Mouse (Mus musculus) C2C12 (cell line): ENCODE data around the gene Sdccag8. TPM values are rescaled to one million over a fixed set of nuclear protein-coding genes. Genes with fewer than 3 reads are reported as not detected.

Experiments used
- H3K27me3 ChIP-seq: one replicate; pipeline ENCODE4 v1.6.1; 2011; ENCODE audit not compliant: control insufficient read depth, insufficient read depth, insufficient read length
- H3K36me3 ChIP-seq: one replicate; pipeline ENCODE4 v1.6.1; 2011; ENCODE audit not compliant: control insufficient read depth, insufficient read depth
- H3K4me3 ChIP-seq: one replicate; pipeline ENCODE4 v1.5.1; 2011; ENCODE audit warnings: mild to moderate bottlenecking, control low read depth; ENCODE audit not compliant: poor library complexity, insufficient read depth, severe bottlenecking
- H3K79me2 ChIP-seq: one replicate; pipeline ENCODE4 v1.6.1; 2011; ENCODE audit not compliant: control insufficient read depth, insufficient read depth
- H3K79me3 ChIP-seq: one replicate; pipeline ENCODE4 v1.6.1; 2011; ENCODE audit warnings: low read depth, control low read depth
- H3ac ChIP-seq: one replicate; pipeline ENCODE3; 2011; ENCODE audit warnings: low read depth; ENCODE audit not compliant: control insufficient read depth, insufficient read length
- CEBPB ChIP-seq: IDR thresholded peaks from one replicate; pipeline ENCODE4 v1.6.1; 2011; ENCODE audit warnings: low read depth, mild to moderate bottlenecking, control low read depth, moderate library complexity
- CTCF ChIP-seq: IDR thresholded peaks from one replicate; pipeline ENCODE4 v1.5.1; 2011; ENCODE audit not compliant: control insufficient read depth, insufficient read depth, insufficient read length
- FOSL1 ChIP-seq: IDR thresholded peaks from one replicate; pipeline ENCODE4 v1.8.0; 2011; ENCODE audit warnings: mild to moderate bottlenecking, low read length; ENCODE audit not compliant: poor library complexity, insufficient read depth, severe bottlenecking
- MAX ChIP-seq: IDR thresholded peaks from one replicate; pipeline ENCODE4 v1.6.1; 2011; ENCODE audit warnings: mild to moderate bottlenecking, control low read depth
- MYOD1 ChIP-seq: IDR thresholded peaks from one replicate; pipeline ENCODE4 v1.6.1; 2011; ENCODE audit warnings: low read depth; ENCODE audit not compliant: control insufficient read depth, insufficient read length
- MYOG ChIP-seq: IDR thresholded peaks from one replicate; pipeline ENCODE4 v1.6.1; 2011; ENCODE audit not compliant: control insufficient read depth, insufficient read length; ENCODE audit errors: extremely low read depth
- USF1 ChIP-seq: IDR thresholded peaks from one replicate; pipeline ENCODE4 v1.6.1; 2011; ENCODE audit warnings: low read depth, mild to moderate bottlenecking, control low read depth, moderate library complexity
- polyA plus RNA-seq: library from polyadenylated mRNA; unstranded; fragments of >200 nt; fragmentation: generic; extraction: Trizol; gene quantifications from one replicate; pipeline ENCODE4 v1.2.1, GENCODE M21; 2012; ENCODE audit warnings: missing spikeins

Sdccag8 gene
- polyA plus RNA-seq, 1 experiment = 5.8 TPM

DNA sequence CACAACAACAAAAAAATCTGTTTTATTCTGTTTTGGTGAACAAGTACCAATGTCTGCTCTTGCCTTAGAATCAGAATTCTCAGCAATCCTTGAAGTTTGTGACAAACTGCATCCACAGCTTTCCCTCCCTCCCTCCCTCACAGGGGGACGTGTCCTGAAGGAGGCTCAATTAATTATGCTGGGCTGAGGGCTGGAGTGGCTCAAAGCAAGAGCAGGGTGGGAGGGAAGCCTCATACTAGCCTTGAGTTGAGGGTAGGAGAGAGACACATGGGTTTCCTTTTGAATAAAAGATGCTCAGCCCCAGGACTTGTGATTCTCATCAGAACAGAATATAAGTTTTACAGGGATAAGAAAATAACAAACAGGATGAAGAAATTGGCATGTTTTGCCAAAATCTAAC is 217.8 kb downstream of the Sdccag8 start:
- no peaks in the 10 kb centered on the region for H3K79me3 ChIP-seq
- no peak overlapping the region for H3ac ChIP-seq
- H3K4me3 ChIP-seq = no peak overlapping the region
- no peaks in the 10 kb centered on the region for H3K27me3 ChIP-seq
- peaks cover 6% of the 10 kb centered on the region for H3K36me3 ChIP-seq
- H3K79me2 ChIP-seq = no peaks in the 10 kb centered on the region
- no peak for TF ChIP-seq FOSL1
- no peak for TF ChIP-seq MYOD1
- no peak for TF ChIP-seq CTCF
- no peak for TF ChIP-seq MAX
- TF ChIP-seq USF1 = no peak
- TF ChIP-seq CEBPB = no peak
- TF ChIP-seq MYOG = no peak

DNA sequence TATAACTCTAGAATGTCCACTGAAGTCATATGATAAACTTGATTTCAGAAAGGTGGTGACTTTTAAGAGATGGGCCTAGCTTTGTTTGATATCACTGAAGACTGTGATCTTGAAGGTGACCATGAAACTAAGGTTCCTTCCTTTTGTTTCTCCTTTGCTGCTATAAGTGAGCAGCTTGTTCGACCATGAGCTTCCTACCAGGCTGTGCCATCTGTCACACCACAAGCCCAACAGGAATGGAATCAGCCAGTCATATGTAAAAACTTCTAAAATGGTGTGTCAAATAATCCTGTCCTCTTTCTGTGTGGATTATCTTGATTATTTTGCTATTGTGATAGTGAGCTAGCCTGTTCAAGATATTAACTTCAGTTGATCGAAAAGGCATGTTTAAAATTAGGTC is 221.0 kb downstream of the Sdccag8 start:
- H3K79me2 ChIP-seq = no peaks in the 10 kb centered on the region
- no peak overlapping the region for H3K4me3 ChIP-seq
- no peaks in the 10 kb centered on the region for H3K27me3 ChIP-seq
- TF ChIP-seq MYOG (no peak), CTCF (no peak), FOSL1 (no peak), USF1 (no peak), MAX (no peak), MYOD1 (no peak), CEBPB (no peak)
- no peaks in the 10 kb centered on the region for H3K36me3 ChIP-seq
- H3K79me3 ChIP-seq = no peaks in the 10 kb centered on the region
- H3ac ChIP-seq = no peak overlapping the region

DNA sequence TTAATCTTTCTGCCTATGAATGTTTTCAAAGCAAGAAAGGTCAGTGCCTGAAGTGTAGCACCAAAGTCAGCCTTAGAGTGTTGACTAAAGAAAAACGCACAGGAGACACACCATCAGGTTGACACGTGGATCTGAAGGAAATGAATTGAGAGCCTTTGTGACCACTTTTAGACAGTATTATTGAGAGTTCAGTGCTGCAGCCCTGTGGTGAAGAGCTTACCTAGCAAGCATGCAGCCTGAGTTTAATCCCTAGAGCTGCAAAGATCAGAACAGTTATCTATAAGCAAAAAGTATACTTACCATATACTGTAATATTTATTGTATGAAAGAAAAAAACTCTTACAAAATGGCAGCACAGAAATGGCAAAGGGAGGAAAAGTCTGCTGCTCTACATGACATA is 223.9 kb downstream of the Sdccag8 start:
- TF ChIP-seq CTCF (no peak), USF1 (no peak), MAX (no peak), CEBPB (no peak)
- no peak overlapping the region for H3ac ChIP-seq
- H3K79me3 ChIP-seq = no peaks in the 10 kb centered on the region
- no peaks in the 10 kb centered on the region for H3K27me3 ChIP-seq
- H3K79me2 ChIP-seq = no peaks in the 10 kb centered on the region
- H3K4me3 ChIP-seq = no peak overlapping the region
- H3K36me3 ChIP-seq = no peaks in the 10 kb centered on the region

DNA sequence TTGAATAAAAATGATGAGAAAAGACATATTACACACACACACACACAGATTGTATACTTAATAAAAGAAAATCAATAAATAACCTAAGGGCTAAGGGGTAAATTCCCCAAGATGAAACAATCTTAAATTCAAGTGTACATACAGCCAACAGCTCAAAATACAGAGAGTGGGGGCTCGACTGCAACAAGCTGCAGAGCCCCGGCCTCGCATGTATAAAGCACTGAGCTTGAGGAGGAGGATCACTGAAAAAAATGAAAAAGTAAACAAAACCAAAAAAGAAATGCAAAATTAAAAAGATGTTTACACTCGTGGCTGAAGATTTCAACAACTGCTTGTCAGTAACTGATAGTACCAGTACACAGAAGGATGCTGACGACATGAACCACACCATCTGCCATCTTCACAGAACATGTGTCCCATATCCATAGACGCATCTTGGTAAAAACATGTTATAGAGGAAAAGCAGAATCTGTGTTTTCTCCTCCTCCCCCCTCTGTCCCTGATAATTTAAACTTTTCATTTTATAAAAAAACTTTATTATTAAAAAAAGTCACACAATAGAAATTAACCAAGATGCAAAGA is 224.7 kb downstream of the Sdccag8 start:
- no peak overlapping the region for H3ac ChIP-seq
- H3K36me3 ChIP-seq = no peaks in the 10 kb centered on the region
- TF ChIP-seq MYOG (no peak), MYOD1 (no peak), CTCF (no peak), FOSL1 (no peak), USF1 (no peak), CEBPB (no peak), MAX (no peak)

DNA sequence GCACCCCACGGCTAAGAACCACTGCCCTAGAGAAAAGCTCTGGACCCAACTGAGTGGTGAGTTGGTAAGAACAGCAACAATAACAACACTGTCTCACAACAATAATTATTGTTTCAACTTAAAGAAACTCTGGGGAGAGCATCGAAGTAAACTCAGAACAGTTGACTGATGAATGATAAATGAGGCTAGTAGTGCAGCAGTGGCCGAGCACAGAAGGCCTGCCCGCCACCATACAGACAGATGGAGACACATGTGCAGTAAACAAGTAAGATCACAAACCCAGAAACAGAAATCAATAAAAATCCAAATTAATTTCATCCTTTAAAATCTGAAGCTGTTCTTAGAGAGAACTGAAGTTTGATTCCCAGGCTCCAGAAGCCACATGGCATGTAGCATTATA is 225.6 kb downstream of the Sdccag8 start:
- no peak overlapping the region for H3ac ChIP-seq
- H3K4me3 ChIP-seq = no peak overlapping the region
- H3K36me3 ChIP-seq = no peaks in the 10 kb centered on the region
- H3K27me3 ChIP-seq = no peaks in the 10 kb centered on the region
- H3K79me2 ChIP-seq = no peaks in the 10 kb centered on the region
- TF ChIP-seq CTCF (no peak), CEBPB (no peak), USF1 (no peak), MYOG (no peak), FOSL1 (no peak), MAX (no peak), MYOD1 (no peak)
- H3K79me3 ChIP-seq = no peaks in the 10 kb centered on the region

More for the DNA sequence above, 224.7 kb downstream of the Sdccag8 start:
- no peaks in the 10 kb centered on the region for H3K27me3 ChIP-seq
- H3K4me3 ChIP-seq = no peak overlapping the region
- H3K79me3 ChIP-seq = no peaks in the 10 kb centered on the region
- no peaks in the 10 kb centered on the region for H3K79me2 ChIP-seq

DNA sequence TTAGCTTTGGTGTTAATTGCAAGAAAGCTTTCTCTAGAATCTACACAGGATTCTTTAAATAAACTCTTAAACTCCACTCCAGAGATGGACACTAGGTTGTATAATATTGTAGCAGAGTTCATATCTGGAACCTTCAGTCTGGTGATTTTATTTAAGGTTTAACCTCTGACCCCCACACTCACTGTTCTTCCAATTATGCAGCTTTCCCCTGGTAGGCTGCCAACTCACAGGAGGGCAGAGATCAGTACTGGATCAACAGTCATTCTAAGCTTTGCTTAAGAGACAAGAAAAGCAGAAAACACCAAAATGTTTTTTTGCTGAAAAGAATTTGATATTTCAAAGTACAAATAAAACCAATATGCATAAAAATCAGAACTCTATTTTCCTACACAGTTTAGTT is 231.4 kb downstream of the Sdccag8 start:
- Histone ChIP-seq H3K36me3 (peaks cover 5% of the 10 kb centered on the region), H3ac (no peak overlapping the region), H3K27me3 (no peaks in the 10 kb centered on the region), H3K4me3 (no peak overlapping the region), H3K79me2 (no peaks in the 10 kb centered on the region), H3K79me3 (no peaks in the 10 kb centered on the region)
- TF ChIP-seq FOSL1 = no peak
- TF ChIP-seq CEBPB = no peak
- TF ChIP-seq MYOD1 = no peak
- TF ChIP-seq USF1 = no peak
- TF ChIP-seq MYOG = no peak
